Mouse (Mus musculus) lung, embryonic 15.5 days (tissue): Measurements from ENCODE around the gene Dusp12. TPM values are rescaled to one million over a fixed set of nuclear protein-coding genes. Genes with fewer than 3 reads are reported as not detected.

Experiments used
- ATAC-seq: fragments of 200-750 bp; cut with Nextera tagmentation; 2 replicates; pipeline ENCODE4 v1.8.0; 2017; ENCODE audit warnings: moderate number of reproducible peaks, borderline replicate concordance; ENCODE audit not compliant: low FRiP score, low TSS enrichment; ENCODE audit errors: extremely low read depth
- H3K27ac ChIP-seq: fragments of 300-500 bp; sonication (generic); 2 replicates; pipeline ENCODE4 v1.5.1; 2015; ENCODE audit warnings: moderate library complexity, mild to moderate bottlenecking, inconsistent platforms
- H3K27me3 ChIP-seq: fragments of 300-500 bp; sonication (generic); 2 replicates; pipeline ENCODE4 v1.6.1; 2015; ENCODE audit warnings: inconsistent platforms
- H3K36me3 ChIP-seq: fragments of 300-500 bp; sonication (generic); 2 replicates; pipeline ENCODE4 v1.6.1; 2015; ENCODE audit warnings: inconsistent platforms
- H3K4me1 ChIP-seq: fragments of 300-500 bp; sonication (generic); 2 replicates; pipeline ENCODE4 v1.6.1; 2015; ENCODE audit warnings: inconsistent platforms
- H3K4me2 ChIP-seq: fragments of 300-500 bp; sonication (generic); 2 replicates; pipeline ENCODE4 v1.6.1; 2015; ENCODE audit warnings: inconsistent platforms, mild to moderate bottlenecking, moderate library complexity
- H3K4me3 ChIP-seq: fragments of 300-500 bp; sonication (generic); 2 replicates; pipeline ENCODE4 v1.5.1; 2015; ENCODE audit warnings: mild to moderate bottlenecking, inconsistent platforms
- H3K9ac ChIP-seq: fragments of 300-500 bp; sonication (generic); 2 replicates; pipeline ENCODE4 v1.6.1; 2015; ENCODE audit warnings: inconsistent platforms
- H3K9me3 ChIP-seq: fragments of 300-500 bp; sonication (generic); 2 replicates; pipeline ENCODE4 v1.6.1; 2016; ENCODE audit warnings: inconsistent platforms
- WGBS: fragments of 180-500 bp; shearing (Covaris S2); methylation state at CpG from one replicate; pipeline ENCODE4 v1.1.7; 2015; 5-methylcytosine and 5-hydroxymethylcytosine counted together
- polyA plus RNA-seq: library from polyadenylated mRNA; unstranded; fragments of >200 nt; fragmentation: Nextera tagmentation; extraction: Ambion mirVana; gene quantifications from 2 replicates; pipeline ENCODE4 v1.2.1, GENCODE M21; 2015

Dusp12 gene
- polyA plus RNA-seq, 1 experiment from 2014 or later = 37.0 TPM

GRCm38 (mm10) chr1:170868107-170868904 is 17.0 kb downstream of the Dusp12 start:
- peak overlapping the region; percentile 84 for H3K4me3 ChIP-seq
- ATAC-seq = peak; percentile 88
- peaks cover 8% of the 10 kb centered on the region for H3K4me1 ChIP-seq
- H3K36me3 ChIP-seq = peaks cover 7% of the 10 kb centered on the region
- WGBS = under 1% methylated on average over 33 of the region's 33 CpGs
- no peaks in the 10 kb centered on the region for H3K9me3 ChIP-seq
- H3K4me2 ChIP-seq = peak overlapping the region; percentile 58
- peak overlapping the region; percentile 71 for H3K27ac ChIP-seq
- H3K27me3 ChIP-seq = no peaks in the 10 kb centered on the region
- peak overlapping the region; percentile 79 for H3K9ac ChIP-seq

DNA sequence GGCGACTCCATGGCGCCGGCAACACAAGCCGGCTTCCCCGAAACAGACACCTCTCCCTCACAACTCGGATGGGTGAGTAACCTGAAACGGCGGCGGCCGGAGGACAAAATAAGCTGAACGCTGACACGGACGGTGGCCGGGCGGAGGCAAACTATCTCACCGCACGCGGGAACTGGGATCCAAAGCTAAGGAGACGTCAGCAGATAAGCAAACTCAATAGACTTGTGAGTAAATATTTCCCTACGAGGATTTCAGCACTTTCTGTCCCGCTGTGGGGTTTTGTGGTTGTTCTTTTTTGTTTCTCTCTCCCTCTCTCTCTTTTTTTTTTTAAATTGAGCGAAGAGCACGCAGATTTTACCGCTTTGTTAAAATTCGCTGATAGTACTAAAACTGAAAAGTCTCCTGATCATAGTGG is 17.6 kb downstream of the Dusp12 start, which contains the start of gene Atf6:
TSS of gene Atf6 (minus strand) at position 81 of the 415 bp plus-strand sequence.
- Histone ChIP-seq H3K9ac (peak within 1 kb of the TSS; percentile 79), H3K4me3 (peak within 1 kb of the TSS; percentile 84), H3K27ac (peak within 1 kb of the TSS; percentile 71), H3K9me3 (no peaks in the 10 kb centered on the region), H3K4me2 (peak within 1 kb of the TSS; percentile 58), H3K4me1 (peaks cover 8% of the 10 kb centered on the region), H3K36me3 (peaks cover 7% of the 10 kb centered on the region), H3K27me3 (no peaks in the 10 kb centered on the region)
- under 1% methylated on average over 25 of the region's 25 CpGs for WGBS
- peak; percentile 85 for ATAC-seq

DNA sequence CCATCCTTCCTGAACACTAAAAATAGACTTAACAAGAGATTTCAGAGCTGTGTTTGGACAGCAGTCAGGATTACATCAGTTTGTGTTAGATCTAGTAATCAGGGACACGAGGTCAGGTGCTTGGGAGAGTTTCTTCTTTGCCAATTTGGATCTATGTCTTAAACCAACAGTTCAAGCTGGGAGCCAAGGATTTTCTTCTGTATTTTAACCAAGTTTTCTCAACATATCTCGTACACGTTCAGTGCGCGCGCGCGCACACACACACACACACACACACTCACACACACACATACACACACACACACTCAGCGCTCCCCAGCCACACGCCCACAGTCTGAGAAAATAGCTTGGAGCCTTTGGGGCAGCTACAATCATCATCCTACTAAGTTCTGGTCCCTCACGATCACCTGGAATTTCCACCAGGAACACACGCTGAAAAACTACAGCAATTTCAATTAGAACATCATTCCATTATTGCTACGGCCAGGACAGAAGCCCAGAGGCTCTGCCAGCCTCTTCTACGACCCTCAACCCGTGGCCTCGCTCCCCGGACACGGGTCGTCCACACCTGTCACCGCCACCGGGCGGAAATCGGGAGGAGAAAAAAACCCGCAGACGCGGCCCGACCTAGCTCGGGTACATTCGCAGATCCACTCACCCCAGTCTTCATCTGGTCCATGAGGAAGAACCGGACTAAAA is 18.2 kb downstream of the Dusp12 start:
- peak overlapping the region; percentile 58 for H3K4me2 ChIP-seq
- WGBS = 3% methylated on average over 30 of the region's 30 CpGs
- peak overlapping the region; percentile 79 for H3K9ac ChIP-seq
- peaks cover 8% of the 10 kb centered on the region for H3K4me1 ChIP-seq
- H3K36me3 ChIP-seq = peaks cover 5% of the 10 kb centered on the region
- H3K9me3 ChIP-seq = no peaks in the 10 kb centered on the region
- H3K4me3 ChIP-seq = peak overlapping the region; percentile 84
- ATAC-seq = no peak; the same call in 1 of the 2 replicates
- H3K27ac ChIP-seq = peak overlapping the region; percentile 71
- no peaks in the 10 kb centered on the region for H3K27me3 ChIP-seq

GRCm38 (mm10) chr1:170865406-170865805 is 19.9 kb downstream of the Dusp12 start:
- no peak for ATAC-seq
- no peaks in the 10 kb centered on the region for H3K9me3 ChIP-seq
- no peak overlapping the region for H3K9ac ChIP-seq
- H3K4me2 ChIP-seq = no peak overlapping the region
- no peaks in the 10 kb centered on the region for H3K36me3 ChIP-seq
- H3K27me3 ChIP-seq = no peaks in the 10 kb centered on the region
- no peak overlapping the region for H3K27ac ChIP-seq
- no peak overlapping the region for H3K4me3 ChIP-seq
- peaks cover 8% of the 10 kb centered on the region for H3K4me1 ChIP-seq
- 75% methylated on average over 5 of the region's 5 CpGs for WGBS

DNA sequence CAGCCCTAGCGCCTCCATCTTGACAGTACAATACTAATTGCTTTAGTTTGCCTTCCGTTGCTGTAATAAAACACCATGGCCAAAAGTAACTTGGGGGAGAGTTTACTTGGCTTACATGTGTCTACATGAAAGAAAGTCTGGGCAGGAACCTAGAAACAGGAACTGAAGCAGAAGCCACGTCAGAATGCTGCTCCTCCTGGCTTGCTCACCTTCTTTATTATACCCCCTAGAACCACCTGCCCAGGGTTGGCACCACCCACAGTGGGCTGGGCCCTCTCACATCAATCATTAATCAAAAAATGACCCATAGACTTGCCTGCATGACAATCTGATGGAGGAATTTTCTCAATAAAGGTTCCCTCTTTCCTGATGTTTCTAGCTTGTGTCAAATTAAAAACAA is 20.6 kb downstream of the Dusp12 start:
- H3K27me3 ChIP-seq = no peaks in the 10 kb centered on the region
- no peaks in the 10 kb centered on the region for H3K9me3 ChIP-seq
- no peak overlapping the region for H3K27ac ChIP-seq
- ATAC-seq = no peak
- H3K9ac ChIP-seq = no peak overlapping the region
- H3K4me3 ChIP-seq = no peak overlapping the region
- no peaks in the 10 kb centered on the region for H3K36me3 ChIP-seq
- WGBS = 64% methylated on average over 3 of the region's 3 CpGs
- no peak overlapping the region for H3K4me2 ChIP-seq
- peaks cover 8% of the 10 kb centered on the region for H3K4me1 ChIP-seq

GRCm38 (mm10) chr1:170864234-170864633 is 21.1 kb downstream of the Dusp12 start:
- no peaks in the 10 kb centered on the region for H3K36me3 ChIP-seq
- H3K4me2 ChIP-seq = no peak overlapping the region
- ATAC-seq = no peak
- H3K9ac ChIP-seq = no peak overlapping the region
- H3K4me3 ChIP-seq = no peak overlapping the region
- no peaks in the 10 kb centered on the region for H3K9me3 ChIP-seq
- H3K27me3 ChIP-seq = no peaks in the 10 kb centered on the region
- no peak overlapping the region for H3K27ac ChIP-seq
- H3K4me1 ChIP-seq = peaks cover 8% of the 10 kb centered on the region

GRCm38 (mm10) chr1:170863033-170863432 is 22.3 kb downstream of the Dusp12 start:
- peaks cover 8% of the 10 kb centered on the region for H3K4me1 ChIP-seq
- no peaks in the 10 kb centered on the region for H3K9me3 ChIP-seq
- no peak overlapping the region for H3K27ac ChIP-seq
- H3K27me3 ChIP-seq = no peaks in the 10 kb centered on the region
- H3K36me3 ChIP-seq = no peaks in the 10 kb centered on the region
- H3K4me2 ChIP-seq = no peak overlapping the region
- H3K4me3 ChIP-seq = no peak overlapping the region
- H3K9ac ChIP-seq = no peak overlapping the region
- WGBS = 58% methylated on average over 4 of the region's 4 CpGs
- ATAC-seq = no peak

- peaks cover 8% of the 10 kb centered on the region for H3K4me1 ChIP-seq
- no peaks in the 10 kb centered on the region for H3K9me3 ChIP-seq
- no peak overlapping the region for H3K4me3 ChIP-seq
- no peak for ATAC-seq
- H3K27ac ChIP-seq = no peak overlapping the region
- H3K36me3 ChIP-seq = no peaks in the 10 kb centered on the region
- H3K27me3 ChIP-seq = no peaks in the 10 kb centered on the region
- H3K4me2 ChIP-seq = no peak overlapping the region
- H3K9ac ChIP-seq = no peak overlapping the region
- WGBS = 50% methylated on average over 3 of the region's 3 CpGs
These were observed 23.0 kb downstream of the Dusp12 start for GRCm38 (mm10) chr1:170862435-170862717.

DNA sequence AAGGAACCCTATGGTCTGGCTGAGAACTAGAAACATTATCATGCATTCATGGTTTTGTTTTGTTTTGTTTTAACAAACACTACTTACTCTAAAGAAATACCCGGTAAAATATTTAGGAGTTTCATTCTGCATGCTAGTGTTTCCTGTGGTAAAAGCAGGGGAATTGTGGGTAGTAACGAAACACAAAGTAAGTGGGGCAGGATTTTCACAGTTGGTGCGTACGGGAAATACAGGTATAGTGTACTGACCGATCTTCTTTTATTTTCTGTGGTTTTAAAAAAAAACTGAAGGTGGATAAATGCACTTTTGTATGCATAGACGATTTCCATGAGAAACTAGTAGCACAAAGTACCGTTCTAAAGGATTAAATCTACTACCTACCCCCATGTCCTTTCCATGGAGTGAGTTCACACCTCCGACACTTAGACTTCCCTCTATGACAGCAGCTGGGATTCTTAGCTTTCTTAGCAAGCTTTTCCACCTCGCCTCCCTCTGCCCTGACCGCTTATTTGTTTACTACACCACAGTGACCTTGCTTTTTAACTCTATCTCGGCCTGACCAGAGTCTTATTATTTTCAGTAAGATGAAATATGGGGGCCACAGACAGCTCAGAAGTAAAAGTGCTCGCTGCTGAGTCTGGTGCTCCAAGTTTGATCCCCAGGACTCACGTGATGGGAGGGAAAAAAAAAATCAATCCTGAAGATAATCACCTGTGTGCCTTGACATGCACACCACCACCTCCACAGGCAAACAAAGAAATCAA is 23.5 kb downstream of the Dusp12 start:
- Histone ChIP-seq H3K27me3 (no peaks in the 10 kb centered on the region), H3K9me3 (no peaks in the 10 kb centered on the region), H3K27ac (no peak overlapping the region), H3K36me3 (no peaks in the 10 kb centered on the region), H3K9ac (no peak overlapping the region), H3K4me1 (peaks cover 7% of the 10 kb centered on the region), H3K4me3 (no peak overlapping the region), H3K4me2 (no peak overlapping the region)
- 56% methylated on average over 13 of the region's 13 CpGs for WGBS
- no peak for ATAC-seq

- 81% methylated on average over 2 of the region's 2 CpGs for WGBS
- Histone ChIP-seq H3K9me3 (no peaks in the 10 kb centered on the region), H3K9ac (no peak overlapping the region), H3K27ac (no peak overlapping the region), H3K27me3 (no peaks in the 10 kb centered on the region), H3K4me2 (no peak overlapping the region), H3K4me1 (0 out of 2 replicates have a peak, but pooled peaks cover 5% of the 10 kb centered on the region), H3K36me3 (no peaks in the 10 kb centered on the region), H3K4me3 (no peak overlapping the region)
- no peak for ATAC-seq
These were observed 26.5 kb downstream of the Dusp12 start for GRCm38 (mm10) chr1:170858872-170859271.

- H3K9ac ChIP-seq = no peak overlapping the region
- no peak overlapping the region for H3K4me3 ChIP-seq
- H3K9me3 ChIP-seq = no peaks in the 10 kb centered on the region
- WGBS = 80% methylated on average over 2 of the region's 2 CpGs
- ATAC-seq = no peak
- 0 out of 2 replicates have a peak, but pooled peaks cover 5% of the 10 kb centered on the region for H3K4me1 ChIP-seq
- 0 out of 2 replicates have a peak, but pooled peaks cover 2% of the 10 kb centered on the region for H3K36me3 ChIP-seq
- H3K4me2 ChIP-seq = no peak overlapping the region
- no peak overlapping the region for H3K27ac ChIP-seq
- H3K27me3 ChIP-seq = no peaks in the 10 kb centered on the region
These were observed 28.0 kb downstream of the Dusp12 start for GRCm38 (mm10) chr1:170857369-170857768.
